Mouse (Mus musculus): ENCODE data around the gene Samd9l.
"Not testable (repeated sequence)": the region's sequence is repeated elsewhere in the genome, so short reads cannot be mapped to it uniquely, and the experiment has no call there.

Gene Samd9l

GRCm38 (mm10) chr6:3399340-3400068 is at the start of gene Samd9l:
Gene Samd9l, minus strand, starts transcription at chr6:3399572.
- peak; percentile 86 for DNase-seq

DNA sequence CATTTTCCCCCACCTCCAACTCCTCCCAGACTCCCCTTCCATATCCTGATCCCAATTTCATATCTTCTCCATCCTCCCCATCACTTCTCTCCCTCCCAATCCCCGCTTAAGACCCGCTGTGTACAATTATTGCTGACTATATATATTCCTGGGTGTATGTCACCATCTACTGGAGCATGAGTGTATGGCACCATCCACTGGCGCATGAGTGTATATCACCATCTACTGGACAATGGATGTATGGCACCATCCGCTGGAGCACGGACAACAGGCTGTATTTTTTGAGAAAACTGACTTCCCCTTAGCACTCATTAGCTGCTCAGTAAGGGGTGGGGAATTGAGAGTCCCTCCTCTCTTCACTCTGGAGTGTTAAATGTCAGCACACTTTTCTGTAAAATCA is 48.0 kb upstream of the Samd9l start:
- peak; percentile 66 for DNase-seq

GRCm38 (mm10) chr6:3443905-3444304 is 44.5 kb upstream of the Samd9l start:
- no peak for DNase-seq

GRCm38 (mm10) chr6:3436087-3436486 is 36.7 kb upstream of the Samd9l start:
- DNase-seq = no peak

GRCm38 (mm10) chr6:3430976-3431375 is 31.6 kb upstream of the Samd9l start:
- DNase-seq = not testable (repeated sequence)

- no peak for DNase-seq
These were observed 27.7 kb upstream of the Samd9l start for GRCm38 (mm10) chr6:3427047-3427446.

DNA sequence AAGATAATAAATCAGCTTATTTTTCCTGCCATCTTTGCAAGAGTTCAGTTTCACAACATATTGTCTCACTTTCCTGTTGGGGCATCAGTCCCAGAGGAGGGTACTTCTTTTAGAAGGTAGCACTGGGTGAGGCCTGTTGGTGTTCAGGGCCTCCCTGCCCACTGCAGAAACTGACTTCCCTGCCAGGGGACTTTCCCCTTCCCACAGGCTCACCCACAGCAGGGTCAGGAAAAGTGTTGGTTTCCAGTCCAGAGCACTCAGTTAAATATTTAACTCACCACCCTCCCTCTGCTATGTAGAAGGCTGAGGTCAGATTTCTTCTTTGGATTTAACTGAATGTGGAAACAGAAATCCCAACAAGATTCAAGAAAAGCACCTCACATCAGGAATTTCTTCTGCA is 26.0 kb upstream of the Samd9l start:
- DNase-seq = not testable (repeated sequence)

GRCm38 (mm10) chr6:3424613-3425277 is 25.4 kb upstream of the Samd9l start:
- DNase-seq = not testable (repeated sequence)

DNA sequence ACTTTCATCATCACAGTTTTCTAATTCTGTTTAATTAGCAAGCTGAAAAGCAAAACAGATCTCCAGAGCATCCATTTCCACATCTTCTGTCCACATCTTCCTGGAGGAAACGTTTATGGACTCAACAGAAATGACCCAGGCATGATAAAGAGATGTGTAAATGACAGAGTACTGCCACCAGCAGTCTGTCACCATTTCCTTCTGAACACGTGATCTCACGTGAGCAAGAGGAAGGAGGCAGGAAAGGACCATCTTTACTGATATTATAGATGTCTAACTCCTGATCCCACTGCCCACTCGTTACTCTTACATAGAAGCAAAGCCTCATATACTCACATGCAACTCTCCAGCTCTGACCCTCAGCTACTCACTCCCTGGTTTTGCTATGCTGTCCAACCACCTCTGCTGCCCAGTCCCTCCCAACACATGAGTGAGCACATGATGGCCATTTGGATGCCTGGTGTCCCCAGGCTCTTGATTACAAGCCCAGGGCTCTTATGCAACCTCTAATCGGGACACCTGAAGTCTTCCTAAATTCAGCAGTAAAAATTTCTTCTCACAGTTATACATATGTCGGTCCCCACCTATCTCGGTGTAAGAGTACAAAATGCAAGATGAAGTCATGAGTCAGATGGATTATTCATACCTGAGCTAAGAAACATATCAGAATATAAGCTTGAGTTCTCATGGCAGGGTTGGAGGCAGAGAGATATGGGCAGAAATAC is 2.0 kb downstream of the Samd9l start:
- not testable (repeated sequence) for DNase-seq

DNA sequence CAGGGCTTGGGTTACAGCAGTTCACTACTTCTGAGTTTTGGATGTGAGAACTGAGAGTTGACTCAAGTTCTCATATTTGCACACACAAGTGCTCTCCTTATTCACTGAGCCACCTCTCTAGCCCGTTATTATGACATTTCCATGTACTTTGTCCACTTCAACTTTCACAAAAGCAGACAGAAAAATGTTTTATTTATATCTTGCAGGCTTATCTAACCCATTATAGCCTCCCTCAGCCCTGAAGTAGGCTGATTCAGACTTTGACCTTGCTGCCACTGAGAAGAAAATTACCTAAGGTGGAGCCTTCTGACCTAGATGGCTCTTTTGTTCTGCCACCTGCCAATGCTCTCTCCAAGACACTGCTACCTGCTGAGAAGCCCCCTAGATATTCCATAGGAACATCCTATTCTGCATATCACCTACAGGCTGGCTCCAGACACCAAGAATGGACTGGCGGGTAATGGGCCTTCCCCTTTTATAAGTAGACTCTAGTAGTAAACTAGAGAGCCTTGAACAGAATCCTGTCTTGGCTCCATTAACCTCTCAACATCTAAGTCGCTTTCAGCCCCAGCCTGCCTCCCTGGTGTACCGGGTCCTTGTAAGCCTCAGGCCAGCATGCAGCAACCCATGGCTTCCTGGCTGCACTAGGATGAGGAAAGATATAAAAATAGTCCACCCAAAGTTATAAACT is 3.3 kb downstream of the Samd9l start:
- peak; percentile 20 for DNase-seq

DNA sequence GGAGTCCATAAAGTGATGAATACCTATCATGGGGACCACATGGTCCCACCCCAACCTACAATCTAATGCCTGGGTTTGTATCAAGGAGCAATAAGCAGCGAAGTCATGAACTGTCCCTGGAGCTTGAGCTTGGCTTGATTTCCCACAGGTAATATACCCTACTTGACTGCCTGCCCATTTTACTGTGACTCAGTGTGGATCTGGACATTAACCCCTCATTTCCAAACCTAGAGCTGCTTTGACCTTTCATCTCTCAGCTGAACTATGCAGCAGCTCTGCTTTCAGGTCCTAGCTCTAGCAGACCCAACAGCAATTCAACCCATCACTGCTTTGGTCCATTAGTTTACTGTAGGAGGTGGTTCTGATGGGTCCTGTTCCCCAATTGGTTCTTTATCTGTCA is 9.4 kb downstream of the Samd9l start:
- no peak for DNase-seq

- no peak for DNase-seq
These were observed 12.8 kb downstream of the Samd9l start for GRCm38 (mm10) chr6:3386565-3386964.

- DNase-seq = not testable (repeated sequence)
These were observed 14.6 kb downstream of the Samd9l start for GRCm38 (mm10) chr6:3384816-3385215.

- DNase-seq = not testable (repeated sequence)
These were observed 15.1 kb downstream of the Samd9l start for GRCm38 (mm10) chr6:3384115-3384791.

DNA sequence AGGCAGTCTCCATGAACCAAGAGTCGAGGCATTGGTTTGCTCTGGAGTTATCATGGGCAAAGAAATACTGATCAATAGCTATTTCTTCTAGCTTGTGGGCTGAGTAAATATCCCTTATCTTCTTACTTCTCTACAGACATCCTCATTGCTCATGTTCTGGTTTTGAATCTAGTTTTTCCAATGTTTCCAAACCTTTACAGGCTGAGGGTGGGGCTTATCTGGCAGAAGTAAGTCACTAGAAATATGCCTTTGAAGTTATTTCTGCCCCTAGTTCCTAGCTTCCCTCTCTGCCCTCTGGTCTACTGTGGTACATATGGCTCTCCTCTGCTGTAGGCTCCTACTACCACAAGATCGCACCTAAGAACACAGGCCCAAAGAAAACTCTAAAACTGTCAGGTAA is 20.2 kb downstream of the Samd9l start:
- no peak for DNase-seq

GRCm38 (mm10) chr6:3376687-3377086 is 22.7 kb downstream of the Samd9l start:
- no peak for DNase-seq

DNA sequence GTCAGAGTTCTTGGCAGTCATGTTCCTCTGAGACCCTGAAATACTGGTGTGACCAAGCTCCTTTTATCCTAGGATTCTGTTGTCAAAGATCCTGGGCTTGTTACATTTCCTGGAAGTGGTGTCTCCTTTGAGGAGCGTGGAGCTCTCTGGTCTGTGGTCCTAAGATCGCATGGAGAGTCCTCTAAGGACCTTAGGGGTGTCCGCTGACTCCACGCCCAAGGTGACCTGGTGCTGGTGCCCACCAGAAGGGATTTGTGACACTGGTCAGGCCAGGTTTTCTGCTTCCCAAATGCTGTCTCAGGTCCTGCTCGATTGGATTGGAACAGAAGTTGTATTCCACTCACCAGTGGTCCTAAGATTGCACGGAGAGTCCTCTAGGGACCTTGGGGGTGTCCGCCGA is 29.8 kb downstream of the Samd9l start:
- DNase-seq = no peak

DNA sequence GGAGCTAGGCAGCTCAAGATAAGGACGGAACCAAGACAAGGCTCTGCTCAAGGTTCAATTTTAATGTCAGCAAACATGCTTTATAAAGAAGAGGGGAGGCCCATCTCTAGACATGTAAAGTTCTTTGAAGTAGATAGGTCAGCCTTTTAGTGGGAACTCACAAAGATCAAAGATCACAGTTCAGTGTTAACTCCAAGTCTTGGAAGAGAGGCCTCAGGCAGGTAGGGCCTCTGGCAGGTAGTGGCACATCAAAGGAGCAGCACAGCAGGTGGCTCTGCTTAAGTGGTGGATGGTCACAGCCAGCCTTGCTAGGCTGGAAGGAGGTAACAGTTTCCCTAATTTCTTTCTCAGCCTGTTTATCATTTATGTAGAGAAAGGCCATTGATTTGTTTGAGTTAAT is 33.8 kb downstream of the Samd9l start:
- not testable (repeated sequence) for DNase-seq

- peak; percentile 56 for DNase-seq
These were observed 53.3 kb downstream of the Samd9l start for GRCm38 (mm10) chr6:3345924-3346597.

DNA sequence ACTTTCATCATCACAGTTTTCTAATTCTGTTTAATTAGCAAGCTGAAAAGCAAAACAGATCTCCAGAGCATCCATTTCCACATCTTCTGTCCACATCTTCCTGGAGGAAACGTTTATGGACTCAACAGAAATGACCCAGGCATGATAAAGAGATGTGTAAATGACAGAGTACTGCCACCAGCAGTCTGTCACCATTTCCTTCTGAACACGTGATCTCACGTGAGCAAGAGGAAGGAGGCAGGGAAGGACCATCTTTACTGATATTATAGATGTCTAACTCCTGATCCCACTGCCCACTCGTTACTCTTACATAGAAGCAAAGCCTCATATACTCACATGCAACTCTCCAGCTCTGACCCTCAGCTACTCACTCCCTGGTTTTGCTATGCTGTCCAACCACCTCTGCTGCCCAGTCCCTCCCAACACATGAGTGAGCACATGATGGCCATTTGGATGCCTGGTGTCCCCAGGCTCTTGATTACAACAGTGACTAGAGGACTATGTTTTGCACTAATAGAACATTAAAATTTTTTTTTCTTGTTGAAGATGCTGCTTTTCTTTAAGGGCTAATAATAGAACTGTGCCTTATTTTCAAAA is 54.2 kb downstream of the Samd9l start:
- DNase-seq = not testable (repeated sequence)

DNA sequence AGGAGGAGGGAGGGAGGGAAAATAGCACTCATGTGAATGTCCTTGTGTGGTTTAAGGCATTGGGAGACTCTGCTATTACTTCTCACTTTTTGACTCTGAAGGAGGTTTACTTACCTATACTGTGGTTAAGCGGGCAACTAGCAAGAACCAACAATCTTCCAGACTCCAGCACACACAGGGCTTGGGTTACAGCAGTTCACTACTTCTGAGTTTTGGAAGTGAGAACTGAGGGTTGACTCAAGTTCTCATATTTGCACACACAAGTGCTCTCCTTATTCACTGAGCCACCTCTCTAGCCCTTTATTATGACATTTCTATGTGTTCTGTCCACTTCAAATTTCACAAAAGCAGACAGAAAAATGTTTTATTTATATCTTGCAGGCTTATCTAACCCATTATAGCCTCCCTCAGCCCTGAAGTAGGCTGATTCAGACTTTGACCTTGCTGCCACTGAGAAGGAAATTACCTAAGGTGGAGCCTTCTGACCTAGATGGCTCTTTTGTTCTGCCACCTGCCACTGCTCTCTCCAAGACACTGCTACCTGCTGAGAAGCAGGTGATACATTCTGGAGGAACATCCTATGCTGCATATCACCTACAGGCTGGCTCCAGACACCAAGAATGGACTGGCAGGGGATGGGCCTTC is 55.6 kb downstream of the Samd9l start:
- DNase-seq = not testable (repeated sequence)
